In genomic region chr3:121365131-121365530, GRCm38 (mm10) we compare ENCODE assay signal across 14 mouse cellular contexts.
DNase-seq lines count a peak whose midpoint lies in the region; ATAC-seq and TF ChIP-seq lines count a peak whose summit lies in the region.
"Had no signal": no experiment of that assay in that cellular context is flagged by ENCODE, and none has a peak within 500 bp of the region (broad histone marks: within the 10 kb centered on the region; RNA-seq: fewer than 3 reads in every experiment).

No protein-coding gene starts in this region.

- H3K36me3 ChIP-seq in heart, postnatal 0 days (replicated peaks; ENCODE audit: control insufficient read depth, insufficient read depth, low read length): no peaks in the 10 kb centered on the region
- H3K36me3 ChIP-seq in embryonic facial prominence, embryonic 14.5 days (ENCODE audit: control insufficient read depth, insufficient read depth, low read length): no peaks in the 10 kb centered on the region
- no peaks in the 10 kb centered on the region for H3K36me3 ChIP-seq in kidney, postnatal 0 days (ENCODE audit: insufficient read depth, low read length)
- H3K36me3 ChIP-seq in lung, embryonic 16.5 days (ENCODE audit: control insufficient read depth, insufficient read depth, low read length): no peaks in the 10 kb centered on the region
- H3K36me3 ChIP-seq: forebrain, embryonic 12.5 days had no signal

- no peak for ATAC-seq in heart, postnatal 0 days (ENCODE audit: insufficient read depth, low read depth)
- no peak for ATAC-seq in embryonic facial prominence, embryonic 14.5 days (ENCODE audit: low read depth)
- no peak for ATAC-seq in kidney, postnatal 0 days (replicated peaks; ENCODE audit: low FRiP score, low read depth)
- peak; percentile 50; the same call in 1 of the 2 replicates for ATAC-seq in lung, embryonic 16.5 days (ENCODE audit: low read depth)
- ATAC-seq: activated CD4-positive, CD25-positive, alpha-beta regulatory T cell, adult 4 months had no signal

- no peak overlapping the region for H3K9ac ChIP-seq in heart, postnatal 0 days (replicated peaks; ENCODE audit: low read depth, low read length)
- no peak overlapping the region for H3K9ac ChIP-seq in embryonic facial prominence, embryonic 14.5 days (ENCODE audit: low read depth, low read length)
- H3K9ac ChIP-seq in kidney, postnatal 0 days (ENCODE audit: low read depth, low read length): no peak overlapping the region
- H3K9ac ChIP-seq in lung, embryonic 16.5 days (ENCODE audit: low read length): no peak overlapping the region
- H3K9ac ChIP-seq: forebrain, embryonic 12.5 days had no signal

- peak overlapping the region; percentile 53; the same call in 1 of the 2 replicates for H3K27ac ChIP-seq in heart, postnatal 0 days (ENCODE audit: low read depth)
- H3K27ac ChIP-seq in embryonic facial prominence, embryonic 14.5 days (replicated peaks; ENCODE audit: low read depth, low read length): peak overlapping the region; percentile 23; the same call in 1 of the 2 replicates
- H3K27ac ChIP-seq in kidney, postnatal 0 days: peak overlapping the region; percentile 39
- H3K27ac ChIP-seq in lung, embryonic 16.5 days (ENCODE audit: low read length): peak overlapping the region; percentile 40
- H3K27ac ChIP-seq: forebrain, embryonic 12.5 days had no signal

- peaks cover 4% of the 10 kb centered on the region; the same call in 1 of the 2 replicates for H3K4me1 ChIP-seq in heart, postnatal 0 days (ENCODE audit: control insufficient read depth, insufficient read depth)
- H3K4me1 ChIP-seq in embryonic facial prominence, embryonic 14.5 days (ENCODE audit: control insufficient read depth, insufficient read depth, low read length): peaks cover 5% of the 10 kb centered on the region; the same call in 1 of the 2 replicates
- H3K4me1 ChIP-seq in kidney, postnatal 0 days (replicated peaks; ENCODE audit: insufficient read depth, low read length): no peaks in the 10 kb centered on the region
- no peaks in the 10 kb centered on the region for H3K4me1 ChIP-seq in lung, embryonic 16.5 days (replicated peaks; ENCODE audit: control insufficient read depth, insufficient read depth, low read length)
- H3K4me1 ChIP-seq: forebrain, embryonic 12.5 days had no signal

- no peak for TF ChIP-seq EP300 in heart, postnatal 0 days (IDR thresholded peaks at IDR 0.05; ENCODE audit: low read depth)

- 56% methylated on average over 8 of the region's 8 CpGs for WGBS in heart, postnatal 0 days
- WGBS in embryonic facial prominence, embryonic 14.5 days: 45% methylated on average over 8 of the region's 8 CpGs
- 70% methylated on average over 8 of the region's 8 CpGs for WGBS in kidney, postnatal 0 days
- 46% methylated on average over 8 of the region's 8 CpGs for WGBS in lung, embryonic 16.5 days

- no peak for TF ChIP-seq CTCF in heart, postnatal 0 days (IDR thresholded peaks at IDR 0.05; ENCODE audit: low read depth)
- TF ChIP-seq CTCF in kidney, postnatal 0 days (IDR thresholded peaks at IDR 0.05; ENCODE audit: low read depth): no peak

- DNase-seq in heart, postnatal 0 days (ENCODE audit: low spot score): no peak
- no peak for DNase-seq in heart, postnatal 25 days (ENCODE audit: low spot score)
- DNase-seq in embryonic facial prominence, embryonic 14.5 days (ENCODE audit: low spot score): no peak
- DNase-seq in kidney, postnatal 0 days (ENCODE audit: low spot score): peak; percentile 21
- no peak for DNase-seq in frontal cortex, postnatal 36 days (ENCODE audit: low spot score in 2 of 2)
- DNase-seq in liver: no peak
- DNase-seq in embryo, embryonic 9.5 days (ENCODE audit: extremely low spot score): no peak
- DNase-seq: cerebellum, adult 8-10 months; embryo, embryonic 11 days; layer of hippocampus, adult 9-11 months; left cerebral cortex, postnatal 4 days had no signal

- intact Hi-C loops in heart, postnatal 25 days (cut with DNase I): loop anchor here (5.0 kb wide), 1 partner anchor 62 kb away; the partner anchor contains the start of gene Cnn3

- H3K9me3 ChIP-seq in heart, postnatal 0 days (replicated peaks; ENCODE audit: control insufficient read depth, low read length): no peaks in the 10 kb centered on the region
- H3K9me3 ChIP-seq in embryonic facial prominence, embryonic 14.5 days (ENCODE audit: control insufficient read depth, low read length): no peaks in the 10 kb centered on the region
- H3K9me3 ChIP-seq in kidney, postnatal 0 days (replicated peaks; ENCODE audit: low read length): no peaks in the 10 kb centered on the region
- no peaks in the 10 kb centered on the region for H3K9me3 ChIP-seq in lung, embryonic 16.5 days (ENCODE audit: control insufficient read depth, low read length)
- H3K9me3 ChIP-seq: forebrain, embryonic 12.5 days had no signal

- no peak overlapping the region for H3K4me2 ChIP-seq in heart, postnatal 0 days (ENCODE audit: low read depth, low read length)
- no peak overlapping the region for H3K4me2 ChIP-seq in embryonic facial prominence, embryonic 14.5 days (ENCODE audit: low read depth, low read length)
- no peak overlapping the region for H3K4me2 ChIP-seq in kidney, postnatal 0 days (ENCODE audit: low read length)
- H3K4me2 ChIP-seq in lung, embryonic 16.5 days (ENCODE audit: low read depth, low read length): no peak overlapping the region
- H3K4me2 ChIP-seq: forebrain, embryonic 12.5 days had no signal

- no peaks in the 10 kb centered on the region for H3K27me3 ChIP-seq in heart, postnatal 0 days (ENCODE audit: control insufficient read depth, insufficient read depth, low read length)
- no peaks in the 10 kb centered on the region for H3K27me3 ChIP-seq in embryonic facial prominence, embryonic 14.5 days (replicated peaks; ENCODE audit: control insufficient read depth, insufficient read depth, low read length)
- no peaks in the 10 kb centered on the region for H3K27me3 ChIP-seq in kidney, postnatal 0 days (ENCODE audit: insufficient read depth, low read length)
- H3K27me3 ChIP-seq in lung, embryonic 16.5 days (ENCODE audit: control insufficient read depth, insufficient read depth, low read depth, low read length): no peaks in the 10 kb centered on the region
- H3K27me3 ChIP-seq: forebrain, embryonic 12.5 days had no signal

- no peak overlapping the region for H3K4me3 ChIP-seq in heart, postnatal 0 days (ENCODE audit: low read depth, low read length)
- no peak overlapping the region for H3K4me3 ChIP-seq in embryonic facial prominence, embryonic 14.5 days (ENCODE audit: low read depth, low read length)
- no peak overlapping the region for H3K4me3 ChIP-seq in kidney, postnatal 0 days (replicated peaks; ENCODE audit: low read depth, low read length)
- H3K4me3 ChIP-seq in lung, embryonic 16.5 days (ENCODE audit: low read length): no peak overlapping the region
- H3K4me3 ChIP-seq: forebrain, embryonic 12.5 days had no signal
